In the genomic region with DNA sequence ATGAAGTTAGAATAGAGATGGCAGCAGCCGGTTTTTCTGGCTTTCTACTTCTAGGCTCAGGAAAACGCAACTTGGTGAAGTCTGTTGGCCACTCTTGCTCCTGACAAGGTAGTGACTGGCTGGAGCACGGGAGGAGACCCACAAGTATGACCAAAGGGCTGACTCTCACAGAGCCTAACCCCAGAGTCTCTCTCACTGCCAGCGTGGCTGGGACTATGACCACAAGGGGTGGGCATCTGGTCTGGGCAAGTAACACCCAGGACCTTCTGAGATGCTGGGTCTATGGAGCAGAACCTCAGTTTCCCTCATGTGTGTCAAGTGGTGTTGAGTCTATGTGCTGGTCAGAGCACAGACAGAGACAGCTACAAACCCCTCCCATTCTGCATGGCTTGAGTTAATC, we compare ENCODE assay signal across 10 mouse cellular contexts. TPM values are rescaled to one million over a fixed set of nuclear protein-coding genes. Genes with fewer than 3 reads are reported as not detected.
DNase-seq lines count a peak whose midpoint lies in the region; ATAC-seq lines count a peak whose summit lies in the region.
"Had no signal": no experiment of that assay in that cellular context is flagged by ENCODE, and none has a peak within 500 bp of the region (broad histone marks: within the 10 kb centered on the region; RNA-seq: fewer than 3 reads in every experiment).

No protein-coding gene starts in this region.

- H3K9me3 ChIP-seq in heart, embryonic 10.5 days: no peaks in the 10 kb centered on the region
- no peaks in the 10 kb centered on the region for H3K9me3 ChIP-seq in lung, embryonic 16.5 days (ENCODE audit: control insufficient read depth, low read length)
- no peaks in the 10 kb centered on the region for H3K9me3 ChIP-seq in limb, embryonic 12.5 days
- H3K9me3 ChIP-seq in stomach, embryonic 14.5 days (ENCODE audit: control insufficient read depth, low read depth, low read length): no peaks in the 10 kb centered on the region
- H3K9me3 ChIP-seq: hindbrain, embryonic 13.5 days had no signal

- DNase-seq in heart, embryonic 10.5 days (ENCODE audit: low spot score): no peak
- DNase-seq in heart, adult 9 months (ENCODE audit: low spot score in 2 of 2): no peak
- no peak for DNase-seq in lung, postnatal 14 days
- no peak for DNase-seq in frontal cortex, adult 2 months (ENCODE audit: extremely low spot score in 1 of 2, low spot score in 1 of 2)

- peak overlapping the region; percentile 40 for H3K4me2 ChIP-seq in lung, embryonic 16.5 days (ENCODE audit: low read depth, low read length)
- peak overlapping the region; percentile 23; the same call in 1 of the 2 replicates for H3K4me2 ChIP-seq in limb, embryonic 12.5 days
- H3K4me2 ChIP-seq in stomach, embryonic 14.5 days (replicated peaks; ENCODE audit: low read depth, low read length): peak overlapping the region; percentile 26; the same call in 1 of the 2 replicates

- H3K4me3 ChIP-seq in heart, embryonic 10.5 days: peak overlapping the region; percentile 35
- no peak overlapping the region for H3K4me3 ChIP-seq in lung, embryonic 16.5 days (ENCODE audit: low read length)
- H3K4me3 ChIP-seq in limb, embryonic 12.5 days (replicated peaks): no peak overlapping the region
- no peak overlapping the region for H3K4me3 ChIP-seq in stomach, embryonic 14.5 days (ENCODE audit: low read depth, low read length)
- H3K4me3 ChIP-seq: hindbrain, embryonic 13.5 days had no signal

- peak overlapping the region; percentile 71 for H3K27ac ChIP-seq in heart, embryonic 10.5 days
- peak overlapping the region; percentile 82 for H3K27ac ChIP-seq in lung, embryonic 16.5 days (ENCODE audit: low read length)
- no peak overlapping the region for H3K27ac ChIP-seq in limb, embryonic 12.5 days
- peak overlapping the region; percentile 85 for H3K27ac ChIP-seq in stomach, embryonic 14.5 days (ENCODE audit: low read length)
- H3K27ac ChIP-seq: hindbrain, embryonic 13.5 days had no signal

- H3K4me1 ChIP-seq in heart, embryonic 10.5 days: peaks cover 58% of the 10 kb centered on the region
- H3K4me1 ChIP-seq in lung, embryonic 16.5 days (replicated peaks; ENCODE audit: control insufficient read depth, insufficient read depth, low read length): peaks cover 32% of the 10 kb centered on the region
- H3K4me1 ChIP-seq in limb, embryonic 12.5 days (replicated peaks): peaks cover 24% of the 10 kb centered on the region
- H3K4me1 ChIP-seq in stomach, embryonic 14.5 days (ENCODE audit: control insufficient read depth, insufficient read depth, low read length): peaks cover 23% of the 10 kb centered on the region; the same call in 1 of the 2 replicates

- peak overlapping the region; percentile 29; the same call in 1 of the 2 replicates for H3K9ac ChIP-seq in lung, embryonic 16.5 days (ENCODE audit: low read length)
- no peak overlapping the region for H3K9ac ChIP-seq in limb, embryonic 12.5 days (replicated peaks)
- H3K9ac ChIP-seq in stomach, embryonic 14.5 days (replicated peaks; ENCODE audit: low read depth, low read length): no peak overlapping the region

- ATAC-seq in lung, embryonic 16.5 days (ENCODE audit: low read depth): no peak
- no peak for ATAC-seq in limb, embryonic 12.5 days (ENCODE audit: insufficient number of reproducible peaks, insufficient read depth, low FRiP score, low TSS enrichment, low read depth)
- ATAC-seq in stomach, embryonic 14.5 days (ENCODE audit: insufficient number of reproducible peaks, insufficient read depth, low FRiP score, low read depth): no peak
- ATAC-seq in activated CD4-positive, CD25-positive, alpha-beta regulatory T cell, adult 4 months: no peak

- 0 out of 2 replicates have a peak, but pooled peaks cover under 1% of the 10 kb centered on the region for H3K36me3 ChIP-seq in heart, embryonic 10.5 days
- H3K36me3 ChIP-seq in lung, embryonic 16.5 days (ENCODE audit: control insufficient read depth, insufficient read depth, low read length): no peaks in the 10 kb centered on the region
- H3K36me3 ChIP-seq in limb, embryonic 12.5 days: no peaks in the 10 kb centered on the region
- H3K36me3 ChIP-seq in stomach, embryonic 14.5 days (ENCODE audit: control insufficient read depth, insufficient read depth, low read length): no peaks in the 10 kb centered on the region

- peaks cover 16% of the 10 kb centered on the region for H3K27me3 ChIP-seq in heart, embryonic 10.5 days (ENCODE audit: insufficient read depth, poor library complexity, severe bottlenecking)
- no peaks in the 10 kb centered on the region for H3K27me3 ChIP-seq in lung, embryonic 16.5 days (ENCODE audit: control insufficient read depth, insufficient read depth, low read depth, low read length)
- H3K27me3 ChIP-seq in limb, embryonic 12.5 days: peaks cover 15% of the 10 kb centered on the region; the same call in 1 of the 2 replicates
- no peaks in the 10 kb centered on the region for H3K27me3 ChIP-seq in stomach, embryonic 14.5 days (ENCODE audit: control insufficient read depth, insufficient read depth, low read length)

- WGBS in heart, embryonic 10.5 days: 41% methylated on average over 4 of the region's 4 CpGs
- 25% methylated on average over 4 of the region's 4 CpGs for WGBS in lung, embryonic 16.5 days
- 50% methylated on average over 4 of the region's 4 CpGs for WGBS in limb, embryonic 12.5 days
- 47% methylated on average over 4 of the region's 4 CpGs for WGBS in stomach, embryonic 14.5 days

RNA-seq across cellular contexts. Expression of a gene that starts 3.1 kb away (rescaled TPM):
- polyA plus RNA-seq in heart, embryonic 10.5 days (2016; fragmentation: Nextera tagmentation; extraction: Ambion mirVana): 12.4 and 13.1 TPM in 2 replicates
- polyA plus RNA-seq in lung, embryonic 16.5 days (2015; fragmentation: Nextera tagmentation; extraction: Ambion mirVana): 6.3 and 8.4 TPM in 2 replicates
- 20.7 and 23.7 TPM in 2 replicates for polyA plus RNA-seq in limb, embryonic 12.5 days (2016; fragmentation: Nextera tagmentation; extraction: Ambion mirVana)
- 15.5 and 20.4 TPM in 2 replicates for polyA plus RNA-seq in stomach, embryonic 14.5 days (2014; fragmentation: Nextera tagmentation; extraction: Ambion mirVana)
- polyA plus RNA-seq in frontal cortex, adult 2 months (2012; rRNA removed): 31.1 and 33.3 TPM in 2 replicates
- polyA plus RNA-seq in activated CD4-positive, CD25-positive, alpha-beta regulatory T cell, adult 4 months (2017; shearing (Covaris generic)): 1 to 10 TPM; 5.9 to 7.2 TPM

RNA-seq across cellular contexts. Expression of a gene that starts 13.3 kb away (rescaled TPM):
- 0.16 and 0.68 TPM in 2 replicates for polyA plus RNA-seq in heart, embryonic 10.5 days (2016; fragmentation: Nextera tagmentation; extraction: Ambion mirVana)
- polyA plus RNA-seq in lung, embryonic 16.5 days (2015; fragmentation: Nextera tagmentation; extraction: Ambion mirVana): 2.7 and 2.8 TPM in 2 replicates
- polyA plus RNA-seq in limb, embryonic 12.5 days (2016; fragmentation: Nextera tagmentation; extraction: Ambion mirVana): 0.52 and 0.56 TPM in 2 replicates
- polyA plus RNA-seq in stomach, embryonic 14.5 days (2014; fragmentation: Nextera tagmentation; extraction: Ambion mirVana): 3.1 TPM in 2 replicates
- polyA plus RNA-seq in frontal cortex, adult 2 months (2012; rRNA removed): 0.04 TPM in 1 of 2 replicates, not detected in the other
- not detected for polyA plus RNA-seq in activated CD4-positive, CD25-positive, alpha-beta regulatory T cell, adult 4 months (2017; shearing (Covaris generic))
- polyA plus RNA-seq: CD4-positive, CD25-positive, alpha-beta regulatory T cell, adult 4 months; hindbrain, embryonic 13.5 days had no signal

RNA-seq across cellular contexts. Expression of a gene that starts 19.2 kb away (rescaled TPM):
- 332 and 360 TPM in 2 replicates for polyA plus RNA-seq in heart, embryonic 10.5 days (2016; fragmentation: Nextera tagmentation; extraction: Ambion mirVana)
- 455 and 526 TPM in 2 replicates for polyA plus RNA-seq in lung, embryonic 16.5 days (2015; fragmentation: Nextera tagmentation; extraction: Ambion mirVana)
- polyA plus RNA-seq in limb, embryonic 12.5 days (2016; fragmentation: Nextera tagmentation; extraction: Ambion mirVana): 608 and 631 TPM in 2 replicates
- 734 and 745 TPM in 2 replicates for polyA plus RNA-seq in stomach, embryonic 14.5 days (2014; fragmentation: Nextera tagmentation; extraction: Ambion mirVana)
- polyA plus RNA-seq in frontal cortex, adult 2 months (2012; rRNA removed): 1,869 and 1,955 TPM in 2 replicates
- 1,000 to 10,000 TPM; 1,181 to 1,680 TPM for polyA plus RNA-seq in activated CD4-positive, CD25-positive, alpha-beta regulatory T cell, adult 4 months (2017; shearing (Covaris generic))

RNA-seq across cellular contexts. Expression of a gene that starts 50.7 kb away (rescaled TPM):
- 23.6 and 30.8 TPM in 2 replicates for polyA plus RNA-seq in heart, embryonic 10.5 days (2016; fragmentation: Nextera tagmentation; extraction: Ambion mirVana)
- 102 and 112 TPM in 2 replicates for polyA plus RNA-seq in lung, embryonic 16.5 days (2015; fragmentation: Nextera tagmentation; extraction: Ambion mirVana)
- polyA plus RNA-seq in limb, embryonic 12.5 days (2016; fragmentation: Nextera tagmentation; extraction: Ambion mirVana): 20.9 and 22.3 TPM in 2 replicates
- polyA plus RNA-seq in stomach, embryonic 14.5 days (2014; fragmentation: Nextera tagmentation; extraction: Ambion mirVana): 64.0 and 70.9 TPM in 2 replicates
- polyA plus RNA-seq in frontal cortex, adult 2 months (2012; rRNA removed): 15.9 TPM in 2 replicates
- under 1 TPM; 0.28 to 0.59 TPM for polyA plus RNA-seq in activated CD4-positive, CD25-positive, alpha-beta regulatory T cell, adult 4 months (2017; shearing (Covaris generic))

RNA-seq across cellular contexts. Expression of a gene that starts 58.1 kb away (rescaled TPM):
- 34.7 and 41.3 TPM in 2 replicates for polyA plus RNA-seq in heart, embryonic 10.5 days (2016; fragmentation: Nextera tagmentation; extraction: Ambion mirVana)
- 23.2 and 25.3 TPM in 2 replicates for polyA plus RNA-seq in lung, embryonic 16.5 days (2015; fragmentation: Nextera tagmentation; extraction: Ambion mirVana)
- 0.14 TPM in 1 of 2 replicates, not detected in the other for polyA plus RNA-seq in limb, embryonic 12.5 days (2016; fragmentation: Nextera tagmentation; extraction: Ambion mirVana)
- 4.9 and 5.4 TPM in 2 replicates for polyA plus RNA-seq in stomach, embryonic 14.5 days (2014; fragmentation: Nextera tagmentation; extraction: Ambion mirVana)
- polyA plus RNA-seq in frontal cortex, adult 2 months (2012; rRNA removed): not detected in 2 replicates
- not detected for polyA plus RNA-seq in activated CD4-positive, CD25-positive, alpha-beta regulatory T cell, adult 4 months (2017; shearing (Covaris generic))
- polyA plus RNA-seq: CD4-positive, CD25-positive, alpha-beta regulatory T cell, adult 4 months had no signal
